Mouse (Mus musculus): Measurements from ENCODE around the gene Clcn5. TPM values are rescaled to one million over a fixed set of nuclear protein-coding genes. Genes with fewer than 3 reads are reported as not detected.

Gene Clcn5
- total and polyA plus RNA-seq, 2 experiments: 1.1 to 7.5 TPM

DNA sequence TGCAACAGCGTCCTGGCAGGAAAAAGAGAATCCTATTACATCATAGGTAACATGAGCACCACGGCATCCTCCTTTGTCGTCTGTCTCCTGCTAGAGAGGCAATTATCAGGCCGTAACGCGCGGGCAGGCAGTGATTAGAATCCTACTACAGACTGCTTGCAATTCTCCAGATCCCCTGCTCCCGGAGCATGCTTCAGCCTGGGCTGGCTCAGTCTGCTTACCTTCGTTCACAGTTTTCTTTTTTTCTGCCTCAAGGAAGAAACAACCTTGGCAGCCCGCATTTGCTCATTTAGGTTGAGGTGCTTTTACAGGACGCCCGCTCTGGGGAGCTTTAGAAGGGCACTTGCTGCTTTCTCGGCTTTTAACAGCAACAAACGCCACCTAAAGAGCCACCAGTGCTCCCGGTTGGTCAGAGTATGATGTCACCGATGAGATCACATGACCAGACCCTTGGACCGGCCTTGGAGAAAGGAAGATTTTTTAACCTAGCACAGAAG lies 130.8 kb downstream of the Clcn5 start:
- DNase-seq (ENCODE audit: extremely low read depth, low read depth, low spot score): peak; percentile 15
- TF ChIP-seq POLR2A (IDR thresholded peaks at IDR 0.05; ENCODE audit: extremely low read depth, insufficient read depth, low read length) (no peak), CTCF (IDR thresholded peaks at IDR 0.05; ENCODE audit: low read depth, low read length) (no peak)

DNA sequence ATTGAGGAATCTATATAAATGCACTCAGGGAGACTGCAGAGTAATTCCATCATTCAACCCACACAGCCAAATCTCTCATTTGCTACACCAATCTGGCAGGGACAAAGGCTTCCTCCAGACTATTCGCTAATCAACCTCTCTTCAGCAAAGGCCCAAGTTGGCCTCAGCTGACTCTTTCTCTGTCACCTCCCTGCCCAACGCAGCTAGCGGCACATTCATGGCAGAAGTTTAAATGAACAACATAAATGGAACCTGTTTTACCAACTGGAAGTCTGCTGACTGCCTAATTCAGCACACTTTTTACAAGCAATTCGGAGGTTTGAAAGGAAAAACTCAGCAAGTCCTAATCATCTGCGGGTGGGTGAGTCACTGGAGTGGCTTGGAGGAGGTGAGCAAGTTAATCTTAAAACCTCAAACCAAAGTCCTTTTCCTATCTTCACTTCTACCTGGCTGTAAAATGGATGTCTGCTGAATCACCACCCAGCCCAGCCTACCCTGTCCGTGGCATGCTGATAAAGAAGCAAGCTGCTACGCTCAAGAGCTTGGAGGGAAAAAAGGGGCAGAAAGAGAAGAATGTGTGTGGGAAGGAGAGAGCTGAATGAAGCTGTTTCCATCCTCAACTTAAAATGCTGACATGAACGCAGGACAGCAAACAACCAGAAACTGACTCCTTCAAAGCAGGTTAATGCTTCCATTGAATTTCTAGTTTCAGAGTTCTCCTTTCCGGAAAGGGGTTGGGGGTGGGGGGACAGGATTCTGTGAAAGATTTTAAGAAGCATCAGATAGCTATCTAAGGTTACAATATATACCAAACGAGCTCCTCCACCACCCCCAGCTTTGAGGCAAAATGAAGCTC lies 131.5 kb downstream of the Clcn5 start:
- 54% methylated on average over 10 of the region's 10 CpGs for WGBS
- Histone ChIP-seq H3K4me1 (ENCODE audit: control insufficient read depth, insufficient read depth, low read length) (peaks cover 4% of the 10 kb centered on the region; the same call in 1 of the 2 replicates), H3K27ac (replicated peaks; ENCODE audit: insufficient read depth, low read depth, low read length) (no peak overlapping the region), H3K36me3 (ENCODE audit: control insufficient read depth, insufficient read depth, low read length) (no peaks in the 10 kb centered on the region), H3K27me3 (ENCODE audit: control insufficient read depth, insufficient read depth, low read length) (no peaks in the 10 kb centered on the region), H3K79me2 (ENCODE audit: control insufficient read depth, insufficient read depth, low read length) (no peaks in the 10 kb centered on the region), H3K9ac (ENCODE audit: low read depth, low read length) (no peak overlapping the region), H3K4me3 (ENCODE audit: insufficient read depth, low read depth, low read length) (no peak overlapping the region)
- DNase-seq (ENCODE audit: extremely low read depth, low read depth, low spot score): no peak
- TF ChIP-seq CTCF (IDR thresholded peaks at IDR 0.05; ENCODE audit: low read depth, low read length): no peak
- no peak for TF ChIP-seq POLR2A (IDR thresholded peaks at IDR 0.05; ENCODE audit: extremely low read depth, insufficient read depth, low read length)

More for the DNA sequence above, 130.8 kb downstream of the Clcn5 start:
- Histone ChIP-seq H3K9ac (ENCODE audit: low read depth, low read length) (0 out of 2 replicates have a peak overlapping the region, but pooled peaks have one; percentile 23), H3K4me1 (ENCODE audit: control insufficient read depth, insufficient read depth, low read length) (peaks cover 4% of the 10 kb centered on the region; the same call in 1 of the 2 replicates), H3K79me2 (ENCODE audit: control insufficient read depth, insufficient read depth, low read length) (no peaks in the 10 kb centered on the region), H3K4me3 (ENCODE audit: insufficient read depth, low read depth, low read length) (peak overlapping the region; percentile 16; the same call in 1 of the 2 replicates), H3K27ac (replicated peaks; ENCODE audit: insufficient read depth, low read depth, low read length) (no peak overlapping the region), H3K36me3 (ENCODE audit: control insufficient read depth, insufficient read depth, low read length) (no peaks in the 10 kb centered on the region), H3K27me3 (ENCODE audit: control insufficient read depth, insufficient read depth, low read length) (no peaks in the 10 kb centered on the region)
- WGBS: 5% methylated on average over 17 of the region's 17 CpGs

DNA sequence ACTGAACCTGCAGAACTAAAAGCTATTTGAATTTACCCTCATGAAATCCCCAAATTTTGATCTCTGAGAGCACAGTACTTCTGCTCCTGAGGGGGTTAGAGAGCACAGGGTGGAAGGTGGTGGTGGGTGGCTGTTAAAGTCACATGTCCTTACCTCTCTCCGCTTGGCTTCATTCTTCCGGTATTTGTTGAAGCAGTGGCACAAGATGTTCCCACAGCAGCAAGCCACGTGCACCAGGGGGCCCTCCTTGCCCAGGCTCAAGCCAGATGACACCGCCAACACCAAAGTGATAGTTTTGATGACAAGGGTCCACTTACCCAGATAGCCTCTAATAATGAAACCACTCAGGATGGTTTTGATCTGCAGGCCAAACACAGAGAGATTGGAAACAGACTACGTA lies 149.0 kb downstream of the Clcn5 start:
- TF ChIP-seq CTCF (IDR thresholded peaks at IDR 0.05; ENCODE audit: low read depth, low read length): no peak
- TF ChIP-seq POLR2A (IDR thresholded peaks at IDR 0.05; ENCODE audit: extremely low read depth, insufficient read depth, low read length): no peak
- no peak for DNase-seq (ENCODE audit: extremely low read depth, low read depth, low spot score)
- Histone ChIP-seq H3K27ac (replicated peaks; ENCODE audit: insufficient read depth, low read depth, low read length) (no peak overlapping the region), H3K4me1 (ENCODE audit: control insufficient read depth, insufficient read depth, low read length) (no peaks in the 10 kb centered on the region), H3K4me3 (ENCODE audit: insufficient read depth, low read depth, low read length) (no peak overlapping the region), H3K79me2 (ENCODE audit: control insufficient read depth, insufficient read depth, low read length) (no peaks in the 10 kb centered on the region), H3K9ac (ENCODE audit: low read depth, low read length) (no peak overlapping the region), H3K36me3 (ENCODE audit: control insufficient read depth, insufficient read depth, low read length) (peaks cover 3% of the 10 kb centered on the region), H3K27me3 (ENCODE audit: control insufficient read depth, insufficient read depth, low read length) (no peaks in the 10 kb centered on the region)
- 90% methylated on average over 5 of the region's 5 CpGs for WGBS

DNA sequence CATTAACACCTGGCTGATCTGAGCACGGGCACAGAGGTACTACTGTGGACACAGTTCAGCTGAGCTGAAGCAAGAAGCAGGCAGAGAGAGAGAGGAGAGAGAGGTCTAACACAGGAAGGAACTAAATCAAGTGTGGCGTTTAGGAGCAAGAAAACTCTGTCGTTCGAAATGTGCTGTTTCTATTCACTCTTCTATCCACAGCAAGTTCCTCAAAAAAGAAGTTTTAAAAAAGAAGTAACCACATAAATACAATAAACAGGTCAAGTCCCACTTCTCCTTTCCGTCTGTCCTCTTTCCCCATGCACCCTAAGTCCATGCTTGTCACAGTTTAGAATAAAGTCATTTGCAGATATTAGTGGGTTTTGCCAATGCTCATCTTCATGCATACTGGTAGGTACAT lies 150.4 kb downstream of the Clcn5 start:
- 85% methylated on average over 5 of the region's 5 CpGs for WGBS
- DNase-seq (ENCODE audit: extremely low read depth, low read depth, low spot score): peak; percentile 9

DNA sequence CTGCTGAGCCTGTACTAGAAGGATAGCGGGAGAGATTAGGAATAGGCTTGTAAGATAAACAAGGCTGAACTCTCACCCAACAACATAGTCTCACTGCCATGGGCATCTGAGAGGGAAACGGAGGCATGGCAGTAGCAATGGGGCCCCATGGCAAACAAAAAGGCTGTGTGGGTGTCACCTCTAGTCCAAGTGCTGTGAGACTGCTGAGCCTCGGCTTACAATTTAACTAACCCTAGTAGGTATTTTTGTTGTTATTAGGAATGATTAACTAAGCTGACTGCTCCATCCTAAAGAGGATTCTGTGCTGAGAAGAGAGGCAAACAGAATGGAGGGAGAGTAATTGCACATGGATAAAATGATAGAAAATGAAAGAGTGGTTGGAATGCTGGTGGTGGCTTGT lies 161.2 kb downstream of the Clcn5 start:
- Histone ChIP-seq H3K4me1 (ENCODE audit: control insufficient read depth, insufficient read depth, low read length) (no peaks in the 10 kb centered on the region), H3K27me3 (ENCODE audit: control insufficient read depth, insufficient read depth, low read length) (no peaks in the 10 kb centered on the region), H3K79me2 (ENCODE audit: control insufficient read depth, insufficient read depth, low read length) (no peaks in the 10 kb centered on the region), H3K27ac (replicated peaks; ENCODE audit: insufficient read depth, low read depth, low read length) (no peak overlapping the region), H3K9ac (ENCODE audit: low read depth, low read length) (no peak overlapping the region), H3K4me3 (ENCODE audit: insufficient read depth, low read depth, low read length) (no peak overlapping the region), H3K36me3 (ENCODE audit: control insufficient read depth, insufficient read depth, low read length) (no peaks in the 10 kb centered on the region; the same call in 1 of the 2 replicates)
- DNase-seq (ENCODE audit: extremely low read depth, low read depth, low spot score): peak; percentile 1
- 30% methylated on average over 3 of the region's 3 CpGs for WGBS
- TF ChIP-seq POLR2A (IDR thresholded peaks at IDR 0.05; ENCODE audit: extremely low read depth, insufficient read depth, low read length): no peak
- TF ChIP-seq CTCF (IDR thresholded peaks at IDR 0.05; ENCODE audit: low read depth, low read length): no peak

More for the DNA sequence above, 150.4 kb downstream of the Clcn5 start:
- H3K4me1 ChIP-seq (ENCODE audit: control insufficient read depth, insufficient read depth, low read length): no peaks in the 10 kb centered on the region
- peaks cover 3% of the 10 kb centered on the region for H3K36me3 ChIP-seq (ENCODE audit: control insufficient read depth, insufficient read depth, low read length)
- H3K4me3 ChIP-seq (ENCODE audit: insufficient read depth, low read depth, low read length): no peak overlapping the region
- H3K9ac ChIP-seq (ENCODE audit: low read depth, low read length): no peak overlapping the region
- no peak for TF ChIP-seq POLR2A (IDR thresholded peaks at IDR 0.05; ENCODE audit: extremely low read depth, insufficient read depth, low read length)
- TF ChIP-seq CTCF (IDR thresholded peaks at IDR 0.05; ENCODE audit: low read depth, low read length): no peak
- no peaks in the 10 kb centered on the region for H3K27me3 ChIP-seq (ENCODE audit: control insufficient read depth, insufficient read depth, low read length)
- H3K79me2 ChIP-seq (ENCODE audit: control insufficient read depth, insufficient read depth, low read length): no peaks in the 10 kb centered on the region
- no peak overlapping the region for H3K27ac ChIP-seq (replicated peaks; ENCODE audit: insufficient read depth, low read depth, low read length)

All from liver, adult 2 months (tissue).